Mouse (Mus musculus) lung, postnatal 0 days (tissue): Measurements from ENCODE around the gene Rnf186.

Source experiments
- CTCF ChIP-seq: IDR thresholded peaks from 2 replicates; pipeline ENCODE4 v1.5.1; 2016; ENCODE audit warnings: antibody characterized with exemption, mild to moderate bottlenecking
- EP300 ChIP-seq: IDR thresholded peaks from 2 replicates; pipeline ENCODE4 v1.6.1; 2016; ENCODE audit warnings: antibody characterized with exemption, mild to moderate bottlenecking, control low read depth

- TF ChIP-seq CTCF (no peak), EP300 (peak; percentile 45; the same call in 1 of the 2 replicates)
Observed at GRCm38 (mm10) chr4:138941966-138942365, 24.9 kb upstream of the Rnf186 start.
